Mouse (Mus musculus) midbrain, postnatal 0 days (tissue): ENCODE data around the gene Asap3. TPM values are rescaled to one million over a fixed set of nuclear protein-coding genes. Genes with fewer than 3 reads are reported as not detected.

Experiments used
- ATAC-seq: fragments of 200-750 bp; cut with Nextera tagmentation; 2 replicates; pipeline ENCODE4 v1.8.0; 2017; ENCODE audit warnings: moderate number of reproducible peaks, mild to moderate bottlenecking, moderate TSS enrichment, moderate library complexity; ENCODE audit not compliant: low FRiP score
- DNase-seq: peaks from one replicate; pipeline ENCODE4 v3.0.0-alpha.2; 2015; ENCODE audit warnings: low spot score
- H3K27ac ChIP-seq: fragments of 300-500 bp; sonication (generic); 2 replicates; pipeline ENCODE4 v1.5.1; 2014; ENCODE audit warnings: low read depth, mild to moderate bottlenecking, low read length, mixed read lengths
- H3K27me3 ChIP-seq: fragments of 300-500 bp; sonication (generic); 2 replicates; pipeline ENCODE4 v1.6.1; 2014; ENCODE audit warnings: low read length, control low read depth, mixed read lengths; ENCODE audit not compliant: insufficient read depth
- H3K36me3 ChIP-seq: fragments of 300-500 bp; sonication (generic); 2 replicates; pipeline ENCODE4 v1.6.1; 2014; ENCODE audit warnings: low read length, control low read depth, mixed read lengths; ENCODE audit not compliant: insufficient read depth
- H3K4me1 ChIP-seq: fragments of 300-500 bp; sonication (generic); 2 replicates; pipeline ENCODE4 v1.6.1; 2014; ENCODE audit warnings: mild to moderate bottlenecking, control low read depth, antibody characterized with exemption, low read length, mixed read lengths; ENCODE audit not compliant: insufficient read depth
- H3K4me2 ChIP-seq: fragments of 300-500 bp; sonication (generic); 2 replicates; pipeline ENCODE4 v1.6.1; 2014; ENCODE audit warnings: low read depth, mild to moderate bottlenecking, low read length, mixed read lengths; ENCODE audit not compliant: poor library complexity, severe bottlenecking
- H3K4me3 ChIP-seq: fragments of 300-500 bp; sonication (generic); 2 replicates; pipeline ENCODE4 v1.5.1; 2014; ENCODE audit warnings: low read depth, mild to moderate bottlenecking, low read length, moderate library complexity
- H3K9ac ChIP-seq: fragments of 300-500 bp; sonication (generic); replicated peaks from 2 replicates; pipeline ENCODE4 v1.6.1; 2014; ENCODE audit warnings: mild to moderate bottlenecking, low read length, moderate library complexity, mixed read lengths; ENCODE audit not compliant: poor library complexity, severe bottlenecking
- H3K9me3 ChIP-seq: fragments of 300-500 bp; sonication (generic); 2 replicates; pipeline ENCODE4 v1.6.1; 2016; ENCODE audit warnings: low read length, control low read depth
- CTCF ChIP-seq: IDR thresholded peaks from 2 replicates; pipeline ENCODE4 v1.5.1; 2016; ENCODE audit warnings: antibody characterized with exemption, mild to moderate bottlenecking
- WGBS: fragments of 180-500 bp; shearing (Covaris S2); extraction: QIAGEN DNeasy Blood & Tissue Kit; methylation state at CpG from one replicate; pipeline ENCODE4 v1.1.7; 2014; 5-methylcytosine and 5-hydroxymethylcytosine counted together
- polyA plus RNA-seq: library from polyadenylated mRNA; unstranded; fragments of >200 nt; fragmentation: Nextera tagmentation; extraction: Ambion mirVana; gene quantifications from 2 replicates; pipeline ENCODE4 v1.2.1, GENCODE M21; 2015
- total RNA-seq: library from RNA; depleted of rRNA; stranded (reverse); fragments of >200 nt; gene quantifications from 2 replicates; pipeline ENCODE4 v1.2.3, GENCODE M21; 2014

Asap3 gene
- total and polyA plus RNA-seq, 2 experiments from 2014 or later, result 3.7 to 7.6 TPM

DNA sequence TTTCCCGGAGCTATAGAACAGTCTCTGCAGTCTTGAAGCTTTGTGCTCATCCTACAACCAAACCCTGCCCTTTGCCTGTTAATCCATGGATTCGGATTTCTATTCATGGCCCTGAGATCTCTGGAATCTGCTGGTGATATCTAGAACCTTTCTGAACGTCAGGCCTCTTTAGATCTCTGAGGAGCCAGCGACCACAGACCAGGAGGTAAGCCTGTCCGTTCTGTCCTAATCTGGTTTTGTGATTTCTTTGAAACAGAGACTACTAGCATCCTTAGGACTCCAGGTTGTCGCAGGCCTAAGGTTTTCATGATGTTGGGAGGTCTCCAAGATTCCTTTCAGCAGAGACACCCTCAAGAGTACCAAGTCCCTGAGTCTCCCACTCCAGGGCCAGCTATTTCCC, 78.7 kb downstream of the Asap3 start:
- Histone ChIP-seq H3K9me3 (no peaks in the 10 kb centered on the region), H3K4me2 (peak overlapping the region; percentile 61), H3K27me3 (no peaks in the 10 kb centered on the region), H3K4me1 (peaks cover 10% of the 10 kb centered on the region; the same call in 1 of the 2 replicates), H3K36me3 (0 out of 2 replicates have a peak, but pooled peaks cover 6% of the 10 kb centered on the region), H3K27ac (peak overlapping the region; percentile 93), H3K9ac (peak overlapping the region; percentile 54), H3K4me3 (peak overlapping the region; percentile 72)
- peak; percentile 1; the same call in 1 of the 2 replicates for ATAC-seq
- 12% methylated on average over 6 of the region's 6 CpGs for WGBS
- no peak for TF ChIP-seq CTCF
- DNase-seq, result no peak

GRCm38 (mm10) chr4:136285348-136285810, 79.2 kb downstream of the Asap3 start:
- H3K27ac ChIP-seq, result peak overlapping the region; percentile 93
- under 1% methylated on average over 25 of the region's 25 CpGs for WGBS
- peaks cover 10% of the 10 kb centered on the region; the same call in 1 of the 2 replicates for H3K4me1 ChIP-seq
- peaks cover 11% of the 10 kb centered on the region; the same call in 1 of the 2 replicates for H3K36me3 ChIP-seq
- no peaks in the 10 kb centered on the region for H3K27me3 ChIP-seq
- peak overlapping the region; percentile 72 for H3K4me3 ChIP-seq
- peak overlapping the region; percentile 54 for H3K9ac ChIP-seq
- H3K9me3 ChIP-seq, result no peaks in the 10 kb centered on the region
- peak; percentile 15; the same call in 1 of the 2 replicates for TF ChIP-seq CTCF
- peak overlapping the region; percentile 61 for H3K4me2 ChIP-seq
- ATAC-seq (peak; percentile 91), DNase-seq (peak; percentile 98)

DNA sequence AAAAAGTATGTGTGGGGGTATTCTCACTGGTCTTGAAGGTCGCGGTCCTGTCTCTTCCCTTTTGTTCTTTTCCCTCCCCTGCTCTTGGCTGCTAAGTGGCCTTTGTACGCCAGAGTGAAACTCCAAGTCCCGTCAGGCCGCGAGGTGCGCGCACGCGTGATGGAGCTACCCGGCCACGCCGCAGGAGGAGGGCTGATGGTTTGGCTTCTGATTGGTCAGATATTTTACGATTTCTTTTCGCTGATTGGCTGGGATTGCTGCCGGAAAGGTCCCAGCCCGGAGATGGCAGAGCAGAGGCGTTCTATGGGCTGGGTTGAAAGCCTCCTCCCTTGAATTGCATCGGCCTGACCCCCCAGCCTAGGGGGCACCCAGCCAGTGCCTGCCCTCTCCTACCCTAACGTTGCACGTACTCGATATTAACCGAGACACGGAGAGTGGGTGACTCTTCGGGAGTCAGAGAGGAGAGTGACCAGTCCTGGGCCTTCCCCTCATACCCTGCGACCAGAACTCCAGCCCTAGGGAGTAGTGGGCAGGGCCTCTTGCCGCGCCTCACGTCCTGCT, 79.7 kb downstream of the Asap3 start:
- DNase-seq, result peak; percentile 98
- peak; percentile 85 for ATAC-seq
- Histone ChIP-seq H3K4me2 (peak overlapping the region; percentile 70), H3K9ac (peak overlapping the region; percentile 79), H3K27ac (peak overlapping the region; percentile 93), H3K27me3 (no peaks in the 10 kb centered on the region), H3K4me1 (peaks cover 10% of the 10 kb centered on the region; the same call in 1 of the 2 replicates), H3K9me3 (no peaks in the 10 kb centered on the region), H3K4me3 (peak overlapping the region; percentile 72), H3K36me3 (peaks cover 13% of the 10 kb centered on the region; the same call in 1 of the 2 replicates)
- TF ChIP-seq CTCF, result no peak
- WGBS, result 0% methylated on average over 29 of the region's 29 CpGs

DNA sequence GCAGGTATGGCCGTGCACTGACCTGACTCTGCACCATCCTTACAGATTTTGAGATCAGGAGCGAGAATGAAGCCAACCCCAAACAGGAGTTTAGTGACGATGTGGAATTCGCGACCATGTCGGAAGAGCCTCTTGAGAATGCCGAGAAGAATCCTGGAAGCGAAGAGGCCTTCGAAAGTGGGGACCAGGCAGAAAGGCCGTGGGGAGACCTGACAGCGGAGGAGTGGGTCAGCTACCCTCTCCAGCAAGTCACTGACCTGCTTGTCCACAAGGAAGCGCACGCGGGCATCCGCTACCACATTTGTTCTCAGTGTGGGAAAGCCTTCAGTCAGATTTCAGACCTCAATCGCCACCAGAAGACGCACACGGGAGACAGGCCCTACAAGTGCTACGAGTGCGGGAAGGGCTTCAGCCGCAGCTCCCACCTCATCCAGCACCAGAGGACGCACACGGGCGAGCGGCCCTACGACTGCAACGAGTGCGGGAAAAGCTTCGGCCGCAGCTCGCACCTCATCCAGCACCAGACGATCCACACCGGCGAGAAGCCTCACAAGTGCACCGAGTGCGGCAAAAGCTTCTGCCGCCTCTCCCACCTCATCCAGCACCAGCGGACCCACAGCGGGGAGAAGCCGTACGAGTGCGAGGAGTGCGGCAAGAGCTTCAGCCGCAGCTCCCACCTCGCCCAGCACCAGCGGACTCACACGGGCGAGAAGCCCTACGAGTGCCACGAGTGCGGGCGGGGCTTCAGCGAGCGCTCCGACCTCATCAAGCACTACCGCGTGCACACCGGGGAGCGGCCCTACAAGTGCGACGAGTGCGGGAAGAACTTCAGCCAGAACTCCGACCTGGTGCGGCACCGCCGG, 84.0 kb downstream of the Asap3 start:
- Histone ChIP-seq H3K4me3 (no peak overlapping the region), H3K4me2 (no peak overlapping the region), H3K27me3 (no peaks in the 10 kb centered on the region), H3K36me3 (peaks cover 31% of the 10 kb centered on the region), H3K4me1 (no peaks in the 10 kb centered on the region; the same call in 1 of the 2 replicates), H3K9ac (no peak overlapping the region), H3K27ac (no peak overlapping the region), H3K9me3 (no peaks in the 10 kb centered on the region)
- 0 out of 2 replicates have a peak, but pooled peaks have one; percentile 9 for TF ChIP-seq CTCF
- 38% methylated on average over 66 of the region's 66 CpGs for WGBS
- ATAC-seq, result no peak
- no peak for DNase-seq

GRCm38 (mm10) chr4:136290781-136291595, 84.8 kb downstream of the Asap3 start:
- DNase-seq (no peak), ATAC-seq (no peak)
- TF ChIP-seq CTCF, result no peak
- H3K36me3 ChIP-seq, result peaks cover 31% of the 10 kb centered on the region
- H3K9me3 ChIP-seq, result no peaks in the 10 kb centered on the region
- no peak overlapping the region for H3K4me3 ChIP-seq
- no peaks in the 10 kb centered on the region for H3K27me3 ChIP-seq
- no peaks in the 10 kb centered on the region; the same call in 1 of the 2 replicates for H3K4me1 ChIP-seq
- H3K27ac ChIP-seq, result no peak overlapping the region
- H3K4me2 ChIP-seq, result no peak overlapping the region
- WGBS, result 36% methylated on average over 39 of the region's 39 CpGs
- no peak overlapping the region for H3K9ac ChIP-seq
